Mouse (Mus musculus): ENCODE results near the gene Gm20604. TPM values are rescaled to one million over a fixed set of nuclear protein-coding genes. Genes with fewer than 3 reads are reported as not detected.

Gene Gm20604
- polyA plus RNA-seq, 1 experiment from 2014 or later, result 20.5 TPM

Other genes with a start within 250 kb of the Gm20604 start
- gene Chga, start 203.7 kb downstream of the Gm20604 start, polyA plus RNA-seq (2014; fragmentation: Nextera tagmentation; extraction: Ambion mirVana), result 0.27 TPM in 1 of 2 replicates, not detected in the other
- 3.2 and 3.5 TPM in 2 replicates for gene Itpk1, start 53.7 kb downstream of the Gm20604 start, polyA plus RNA-seq (2014; fragmentation: Nextera tagmentation; extraction: Ambion mirVana)
- 21.1 and 23.7 TPM in 2 replicates for gene Moap1, start 15.0 kb downstream of the Gm20604 start, polyA plus RNA-seq (2014; fragmentation: Nextera tagmentation; extraction: Ambion mirVana)
- gene Tmem251, start 14.9 kb downstream of the Gm20604 start, polyA plus RNA-seq (2014; fragmentation: Nextera tagmentation; extraction: Ambion mirVana), result 7.4 and 7.9 TPM in 2 replicates
- gene Gm28051, start 907 bp downstream of the Gm20604 start, polyA plus RNA-seq (2014; fragmentation: Nextera tagmentation; extraction: Ambion mirVana), result not detected in 2 replicates
- 25.2 and 26.4 TPM in 2 replicates for gene Gon7, start 869 bp downstream of the Gm20604 start, polyA plus RNA-seq (2014; fragmentation: Nextera tagmentation; extraction: Ambion mirVana)
- gene Ubr7, start 705 bp downstream of the Gm20604 start, polyA plus RNA-seq (2014; fragmentation: Nextera tagmentation; extraction: Ambion mirVana), result 35.8 and 41.8 TPM in 2 replicates
- 14.3 and 15.1 TPM in 2 replicates for gene Btbd7, start 119.8 kb upstream of the Gm20604 start, polyA plus RNA-seq (2014; fragmentation: Nextera tagmentation; extraction: Ambion mirVana)
- not detected in 2 replicates for gene Cox8c, start 140.6 kb upstream of the Gm20604 start, polyA plus RNA-seq (2014; fragmentation: Nextera tagmentation; extraction: Ambion mirVana)
- 0.16 and 0.44 TPM in 2 replicates for gene Unc79, start 190.2 kb upstream of the Gm20604 start, polyA plus RNA-seq (2014; fragmentation: Nextera tagmentation; extraction: Ambion mirVana)